Mouse (Mus musculus) C2C12 (cell line): ENCODE results near the gene Apc2.

Experiments used
- CEBPB ChIP-seq: IDR thresholded peaks from one replicate; pipeline ENCODE4 v1.6.1; 2011; ENCODE audit warnings: low read depth, mild to moderate bottlenecking, control low read depth, moderate library complexity
- CTCF ChIP-seq: IDR thresholded peaks from one replicate; pipeline ENCODE4 v1.5.1; 2011; ENCODE audit not compliant: control insufficient read depth, insufficient read depth, insufficient read length
- FOSL1 ChIP-seq: IDR thresholded peaks from one replicate; pipeline ENCODE4 v1.8.0; 2011; ENCODE audit warnings: mild to moderate bottlenecking, low read length; ENCODE audit not compliant: poor library complexity, insufficient read depth, severe bottlenecking
- MAX ChIP-seq: IDR thresholded peaks from one replicate; pipeline ENCODE4 v1.6.1; 2011; ENCODE audit warnings: mild to moderate bottlenecking, control low read depth
- MYOD1 ChIP-seq: IDR thresholded peaks from one replicate; pipeline ENCODE4 v1.6.1; 2011; ENCODE audit warnings: low read depth; ENCODE audit not compliant: control insufficient read depth, insufficient read length
- USF1 ChIP-seq: IDR thresholded peaks from one replicate; pipeline ENCODE4 v1.6.1; 2011; ENCODE audit warnings: low read depth, mild to moderate bottlenecking, control low read depth, moderate library complexity

- TF ChIP-seq MYOD1: no peak
- no peak for TF ChIP-seq USF1
- no peak for TF ChIP-seq CTCF
- TF ChIP-seq FOSL1: no peak
- TF ChIP-seq CEBPB: no peak
- no peak for TF ChIP-seq MAX
These were observed 16.5 kb upstream of the Apc2 start for GRCm38 (mm10) chr10:80279273-80279672.
